Mouse (Mus musculus) telencephalon, adult 2 months (tissue): Measurements from ENCODE around the gene Timm8b.
"Not testable (repeated sequence)": the region's sequence is repeated elsewhere in the genome, so short reads cannot be mapped to it uniquely, and the experiment has no call there.

Experiments
- DNase-seq: peaks from one replicate; pipeline ENCODE4 v3.0.0-alpha.2; 2011; ENCODE audit warnings: low read depth, low spot score

Gene Timm8b

DNA sequence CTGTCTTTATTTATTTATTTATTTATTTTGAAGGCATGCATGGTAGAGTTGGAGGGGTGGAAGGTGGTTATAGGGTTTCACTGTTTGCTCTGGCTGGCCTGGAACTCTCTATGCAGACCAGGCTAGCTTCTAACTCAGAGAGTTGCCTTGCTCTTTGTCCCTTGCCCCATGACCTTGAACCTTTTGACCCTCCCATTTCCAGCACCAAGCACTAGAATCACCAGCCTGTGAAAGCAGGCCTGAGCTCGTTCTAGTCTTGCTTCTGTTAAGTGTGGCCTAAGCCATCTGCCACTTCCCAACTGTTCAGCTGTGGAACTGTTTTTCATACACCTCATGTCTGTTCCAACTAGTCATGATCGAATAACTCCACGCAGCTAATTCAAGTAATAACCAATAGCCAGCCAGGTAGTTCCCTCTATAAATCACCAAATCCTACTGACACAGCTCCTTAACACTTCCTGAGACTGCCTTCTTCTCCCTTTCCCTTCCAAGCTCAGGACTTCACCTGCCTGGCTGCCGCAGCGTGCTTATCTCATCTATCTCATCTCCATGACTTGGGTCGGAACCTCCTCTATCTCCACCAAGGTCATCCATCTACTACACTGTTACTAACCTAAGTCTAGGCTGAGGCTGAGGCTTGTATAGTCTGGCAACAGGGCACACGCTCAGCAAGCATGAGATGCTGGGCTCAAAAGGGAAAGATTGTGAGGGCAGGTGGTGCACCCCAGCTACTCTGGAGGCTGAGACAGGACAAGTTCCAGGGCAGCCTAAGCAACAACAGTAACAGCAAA is 1.5 kb upstream of the Timm8b start:
- no peak for DNase-seq

- DNase-seq: no peak
Measured at GRCm38 (mm10) chr9:50603998-50604324, 251 bp downstream of the Timm8b start.

GRCm38 (mm10) chr9:50604338-50604737 is 628 bp downstream of the Timm8b start:
- DNase-seq: no peak

- DNase-seq: peak; percentile 73
Measured at GRCm38 (mm10) chr9:50612115-50612514, 8.4 kb downstream of the Timm8b start.

DNA sequence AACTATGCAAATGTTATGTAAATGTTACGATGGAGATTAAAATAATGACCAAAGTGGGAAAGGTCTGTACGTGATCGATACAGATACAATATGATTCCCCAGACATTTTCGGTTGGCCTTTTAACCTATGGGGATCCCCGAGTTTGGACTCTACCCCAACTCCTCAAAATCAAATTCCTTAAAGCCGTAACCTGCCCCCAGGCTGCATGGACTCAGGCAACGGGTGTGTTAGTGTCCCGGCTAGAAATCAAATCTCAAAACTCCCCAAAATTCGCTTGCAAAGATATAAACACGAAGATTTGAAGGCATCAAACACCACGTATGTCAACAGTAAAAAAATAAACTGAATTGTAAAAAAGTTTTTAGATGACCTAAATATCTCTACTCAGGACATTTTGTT is 12.5 kb downstream of the Timm8b start:
- no peak for DNase-seq

GRCm38 (mm10) chr9:50616766-50617603 is 13.3 kb downstream of the Timm8b start, which contains the start of the genes Pih1d2 and Nkapd1:
Gene Pih1d2 (plus strand): TSS chr9:50617321.
Gene Nkapd1 (minus strand): TSS chr9:50617464.
- peak; percentile 91 for DNase-seq

DNA sequence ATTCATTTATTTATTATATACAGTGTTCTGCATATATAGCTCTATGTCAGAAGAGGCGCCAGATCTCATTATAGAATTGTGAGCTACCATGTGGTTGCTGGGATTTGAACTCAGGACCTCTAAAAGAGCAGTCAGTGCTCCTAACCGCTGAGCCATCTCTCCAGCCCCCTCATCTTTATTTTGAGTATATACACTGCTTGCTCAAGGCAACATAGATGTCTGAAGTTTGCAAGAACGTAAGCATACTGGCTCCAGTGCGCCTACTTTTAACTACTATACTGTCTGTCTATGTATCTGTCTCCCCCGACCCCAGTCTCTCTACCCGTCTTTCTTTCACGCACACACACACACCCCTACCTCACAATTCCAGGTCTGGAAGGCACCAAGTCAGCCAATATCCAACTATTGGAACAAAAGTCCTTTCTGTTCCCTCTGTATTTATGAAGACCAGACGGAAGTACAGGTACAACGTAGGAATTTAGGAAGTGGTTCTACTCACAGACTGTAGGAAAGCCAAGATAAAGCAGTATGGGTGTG is 14.2 kb downstream of the Timm8b start:
- no peak for DNase-seq

GRCm38 (mm10) chr9:50630903-50631302 is 27.2 kb downstream of the Timm8b start:
- not testable (repeated sequence) for DNase-seq

DNA sequence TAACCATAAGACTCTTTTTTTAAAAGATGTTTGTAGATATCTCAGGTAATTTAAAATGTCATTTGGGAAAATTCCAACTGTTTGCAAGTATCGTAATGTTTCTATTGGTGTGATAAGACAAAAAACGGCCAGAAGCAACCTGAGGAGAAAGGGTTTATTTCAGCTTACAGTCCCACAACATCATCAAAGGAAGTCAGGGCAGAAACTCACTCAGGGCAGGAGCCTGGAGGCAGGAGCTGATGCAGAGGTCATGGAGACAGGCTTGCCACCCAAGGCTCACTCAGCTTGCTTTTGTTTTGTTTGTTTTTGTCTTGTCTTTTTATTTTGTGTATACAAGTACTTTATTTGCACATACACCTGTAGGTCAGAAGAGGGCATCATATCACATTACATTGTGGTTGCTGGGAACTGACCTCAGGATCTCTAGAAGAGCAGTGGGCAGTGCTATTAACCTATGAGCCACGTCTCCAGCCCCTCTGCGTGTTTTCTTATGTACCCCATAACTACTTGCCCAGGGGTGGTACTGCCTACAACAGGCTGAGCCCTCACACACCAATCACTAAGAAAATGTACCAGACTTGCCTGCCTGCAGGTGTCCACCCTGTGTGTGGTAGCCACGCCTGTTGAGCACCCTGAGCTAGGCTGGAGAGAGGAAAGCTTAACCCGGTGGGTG is 28.4 kb downstream of the Timm8b start:
- no peak for DNase-seq

- no peak for DNase-seq
Measured at GRCm38 (mm10) chr9:50633059-50633458, 29.3 kb downstream of the Timm8b start.

DNA sequence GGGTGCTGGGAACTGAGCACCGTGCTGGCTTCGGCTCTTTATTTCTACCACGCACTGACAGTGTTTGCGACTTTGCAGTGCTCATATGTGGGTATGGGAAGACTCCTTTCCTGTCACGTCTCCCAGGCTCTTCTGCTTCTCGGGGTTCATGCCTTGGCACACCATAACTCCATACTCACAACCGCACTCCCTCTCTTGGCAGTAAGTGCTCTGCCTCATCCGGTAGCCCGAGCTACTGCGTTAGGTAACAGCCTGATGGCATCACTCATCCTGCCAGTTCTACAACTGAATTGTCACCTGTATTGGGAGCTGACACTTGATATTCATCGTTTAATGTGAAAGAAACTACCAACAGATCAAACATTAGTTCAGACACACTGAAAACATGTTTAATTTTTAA is 30.6 kb downstream of the Timm8b start:
- no peak for DNase-seq

DNA sequence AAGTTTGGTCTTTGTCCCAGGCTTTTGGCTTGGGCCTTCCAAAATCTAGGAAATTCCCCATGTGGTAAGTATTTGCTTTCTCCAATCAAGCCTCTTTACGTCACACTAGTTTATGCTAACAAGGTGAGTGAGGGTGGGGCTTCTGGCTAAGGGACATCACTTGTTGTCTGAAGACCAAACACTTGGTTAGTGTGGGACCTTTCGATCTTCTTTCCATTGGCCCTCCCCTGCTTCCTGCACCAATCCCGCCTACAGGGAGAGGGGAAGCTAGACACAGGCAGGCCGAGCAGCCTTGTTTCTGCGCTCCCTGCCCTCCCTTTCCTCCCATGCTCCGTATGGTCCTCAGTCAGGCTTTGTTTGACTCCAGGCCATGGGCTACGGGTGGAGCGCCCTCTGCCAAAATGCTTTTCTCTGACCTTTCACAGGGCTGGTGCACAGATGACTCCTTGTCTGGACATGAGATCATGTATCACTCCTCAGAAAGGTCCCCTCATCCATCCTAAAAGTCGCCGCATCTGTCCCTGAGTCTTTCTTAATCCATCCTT is 43.2 kb downstream of the Timm8b start:
- no peak for DNase-seq

DNA sequence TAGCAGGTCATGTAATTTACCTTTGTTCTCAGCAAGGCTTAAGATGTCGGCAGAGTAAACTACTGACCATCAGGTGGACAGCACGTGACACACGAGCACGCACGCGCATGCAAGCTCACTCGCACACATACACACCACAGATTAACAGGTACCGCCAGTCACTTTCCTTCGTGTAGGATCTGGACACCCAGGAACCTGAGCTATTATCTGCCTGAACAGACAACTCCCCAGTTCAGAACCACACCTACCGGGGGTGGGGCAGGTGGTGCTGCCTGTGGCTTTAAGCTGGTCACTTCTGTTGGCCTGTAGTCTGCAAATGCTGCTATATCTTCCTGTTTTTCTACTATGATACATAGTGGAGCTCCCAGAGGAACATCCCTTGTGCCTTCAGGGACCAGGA is 46.8 kb downstream of the Timm8b start:
- DNase-seq: no peak
